Mouse (Mus musculus) Muller cell, postnatal 12 days (primary cell): ENCODE data around the gene Crybg3.

Experiments used
- DNase-seq: peaks from one replicate; pipeline ENCODE4 v3.0.0-alpha.2; 2015; ENCODE audit errors: inconsistent ontology term

Gene Crybg3

GRCm38 (mm10) chr16:59600311-59601251 is at the start of gene Crybg3:
TSS of gene Crybg3 (minus strand) at chr16:59600979.
- DNase-seq = peak; percentile 82

GRCm38 (mm10) chr16:59643766-59644165 is 43.0 kb upstream of the Crybg3 start:
- no peak for DNase-seq

- DNase-seq = no peak
Observed at GRCm38 (mm10) chr16:59639985-59640384, 39.2 kb upstream of the Crybg3 start.

GRCm38 (mm10) chr16:59639102-59639691 is 38.4 kb upstream of the Crybg3 start, which contains the start of gene Arl6:
TSS of gene Arl6 (minus strand) at chr16:59639391.
- DNase-seq = peak; percentile 97

GRCm38 (mm10) chr16:59634598-59634997 is 33.8 kb upstream of the Crybg3 start:
- no peak for DNase-seq

GRCm38 (mm10) chr16:59621554-59621953 is 20.8 kb upstream of the Crybg3 start:
- DNase-seq = no peak

- DNase-seq = peak; percentile 38
Observed at GRCm38 (mm10) chr16:59617167-59617566, 16.4 kb upstream of the Crybg3 start.

GRCm38 (mm10) chr16:59615675-59616074 is 14.9 kb upstream of the Crybg3 start:
- DNase-seq = no peak

GRCm38 (mm10) chr16:59610750-59611149 is 10.0 kb upstream of the Crybg3 start:
- DNase-seq = no peak

- no peak for DNase-seq
Observed at GRCm38 (mm10) chr16:59604078-59604781, 3.5 kb upstream of the Crybg3 start.

GRCm38 (mm10) chr16:59599411-59600265 is 1.1 kb downstream of the Crybg3 start:
- peak; percentile 55 for DNase-seq

GRCm38 (mm10) chr16:59598997-59599396 is 1.8 kb downstream of the Crybg3 start:
- no peak for DNase-seq

GRCm38 (mm10) chr16:59597256-59597655 is 3.5 kb downstream of the Crybg3 start:
- DNase-seq = no peak

- peak; percentile 23 for DNase-seq
Observed at GRCm38 (mm10) chr16:59594714-59595113, 6.1 kb downstream of the Crybg3 start.

- DNase-seq = peak; percentile 22
Observed at GRCm38 (mm10) chr16:59590790-59591189, 10.0 kb downstream of the Crybg3 start.

- no peak for DNase-seq
Observed at GRCm38 (mm10) chr16:59588351-59589025, 12.3 kb downstream of the Crybg3 start.

GRCm38 (mm10) chr16:59587816-59588215 is 13.0 kb downstream of the Crybg3 start:
- DNase-seq = no peak

GRCm38 (mm10) chr16:59586911-59587310 is 13.9 kb downstream of the Crybg3 start:
- DNase-seq = no peak

GRCm38 (mm10) chr16:59586276-59586675 is 14.5 kb downstream of the Crybg3 start:
- no peak for DNase-seq

- DNase-seq = no peak
Observed at GRCm38 (mm10) chr16:59585706-59586244, 15.0 kb downstream of the Crybg3 start.
